Mouse (Mus musculus): ENCODE measurements around the gene Hirip3. TPM values are rescaled to one million over a fixed set of nuclear protein-coding genes. Genes with fewer than 3 reads are reported as not detected.

The Hirip3 gene
- polyA plus RNA-seq, 1 experiment from 2014 or later = 15.2 TPM

- WGBS = 29% methylated on average over 8 of the region's 8 CpGs
- Histone ChIP-seq H3K27ac (ENCODE audit: low read depth, low read length) (no peak overlapping the region), H3K27me3 (ENCODE audit: control insufficient read depth, insufficient read depth, low read length) (no peaks in the 10 kb centered on the region), H3K4me3 (ENCODE audit: low read depth, low read length) (no peak overlapping the region), H3K4me1 (ENCODE audit: control insufficient read depth, insufficient read depth, low read length) (peaks cover 23% of the 10 kb centered on the region), H3K36me3 (ENCODE audit: control insufficient read depth, insufficient read depth, low read length) (no peaks in the 10 kb centered on the region), H3K9ac (replicated peaks; ENCODE audit: low read depth, low read length) (0 out of 2 replicates have a peak overlapping the region, but pooled peaks have one; percentile 11), H3K4me2 (ENCODE audit: low read depth, low read length) (peak overlapping the region; percentile 71), H3K9me3 (ENCODE audit: control insufficient read depth, low read length) (no peaks in the 10 kb centered on the region)
- no peak for ATAC-seq (ENCODE audit: low read depth)
Observed at GRCm38 (mm10) chr7:126825403-126825802, 36.4 kb upstream of the Hirip3 start.

GRCm38 (mm10) chr7:126825952-126826351, 35.8 kb upstream of the Hirip3 start:
- Histone ChIP-seq H3K27ac (ENCODE audit: low read depth, low read length) (no peak overlapping the region), H3K27me3 (ENCODE audit: control insufficient read depth, insufficient read depth, low read length) (no peaks in the 10 kb centered on the region), H3K9me3 (ENCODE audit: control insufficient read depth, low read length) (no peaks in the 10 kb centered on the region), H3K4me3 (ENCODE audit: low read depth, low read length) (no peak overlapping the region), H3K9ac (replicated peaks; ENCODE audit: low read depth, low read length) (0 out of 2 replicates have a peak overlapping the region, but pooled peaks have one; percentile 11), H3K4me2 (ENCODE audit: low read depth, low read length) (no peak overlapping the region; the same call in 1 of the 2 replicates), H3K4me1 (ENCODE audit: control insufficient read depth, insufficient read depth, low read length) (peaks cover 23% of the 10 kb centered on the region), H3K36me3 (ENCODE audit: control insufficient read depth, insufficient read depth, low read length) (no peaks in the 10 kb centered on the region)
- no peak for ATAC-seq (ENCODE audit: low read depth)
- 73% methylated on average over 5 of the region's 5 CpGs for WGBS

GRCm38 (mm10) chr7:126831539-126831938, 30.2 kb upstream of the Hirip3 start, which contains the start of gene 4930451I11Rik:
TSS of gene 4930451I11Rik (minus strand) at chr7:126831639.
- no peaks in the 10 kb centered on the region for H3K36me3 ChIP-seq (ENCODE audit: control insufficient read depth, insufficient read depth, low read length)
- WGBS = 61% methylated on average over 5 of the region's 5 CpGs
- H3K4me1 ChIP-seq (ENCODE audit: control insufficient read depth, insufficient read depth, low read length) = no peaks in the 10 kb centered on the region
- H3K4me3 ChIP-seq (ENCODE audit: low read depth, low read length) = peak within 1 kb of the TSS; percentile 0; the same call in 1 of the 2 replicates
- H3K9me3 ChIP-seq (ENCODE audit: control insufficient read depth, low read length) = no peaks in the 10 kb centered on the region
- H3K4me2 ChIP-seq (ENCODE audit: low read depth, low read length) = peak within 1 kb of the TSS; percentile 41
- H3K27me3 ChIP-seq (ENCODE audit: control insufficient read depth, insufficient read depth, low read length) = no peaks in the 10 kb centered on the region
- no peak within 1 kb of the TSS for H3K9ac ChIP-seq (replicated peaks; ENCODE audit: low read depth, low read length)
- 0 out of 2 replicates have a peak, but pooled peaks have one; percentile 10 for ATAC-seq (ENCODE audit: low read depth)
- no peak within 1 kb of the TSS for H3K27ac ChIP-seq (ENCODE audit: low read depth, low read length)

- WGBS = 1% methylated on average over 21 of the region's 21 CpGs
- no peaks in the 10 kb centered on the region for H3K9me3 ChIP-seq (ENCODE audit: control insufficient read depth, low read length)
- H3K4me3 ChIP-seq (ENCODE audit: low read depth, low read length) = peak overlapping the region; percentile 0; the same call in 1 of the 2 replicates
- H3K4me2 ChIP-seq (ENCODE audit: low read depth, low read length) = peak overlapping the region; percentile 41
- no peaks in the 10 kb centered on the region for H3K4me1 ChIP-seq (ENCODE audit: control insufficient read depth, insufficient read depth, low read length)
- no peak overlapping the region for H3K27ac ChIP-seq (ENCODE audit: low read depth, low read length)
- no peak overlapping the region for H3K9ac ChIP-seq (replicated peaks; ENCODE audit: low read depth, low read length)
- ATAC-seq (ENCODE audit: low read depth) = peak; percentile 86
- H3K27me3 ChIP-seq (ENCODE audit: control insufficient read depth, insufficient read depth, low read length) = no peaks in the 10 kb centered on the region
- H3K36me3 ChIP-seq (ENCODE audit: control insufficient read depth, insufficient read depth, low read length) = no peaks in the 10 kb centered on the region
Observed at GRCm38 (mm10) chr7:126832036-126832598, 29.7 kb upstream of the Hirip3 start.

- WGBS = 95% methylated on average over 1 of the region's 1 CpGs
- no peaks in the 10 kb centered on the region for H3K4me1 ChIP-seq (ENCODE audit: control insufficient read depth, insufficient read depth, low read length)
- H3K4me3 ChIP-seq (ENCODE audit: low read depth, low read length) = no peak overlapping the region
- no peak overlapping the region for H3K4me2 ChIP-seq (ENCODE audit: low read depth, low read length)
- no peaks in the 10 kb centered on the region for H3K36me3 ChIP-seq (ENCODE audit: control insufficient read depth, insufficient read depth, low read length)
- H3K9me3 ChIP-seq (ENCODE audit: control insufficient read depth, low read length) = no peaks in the 10 kb centered on the region
- H3K9ac ChIP-seq (replicated peaks; ENCODE audit: low read depth, low read length) = no peak overlapping the region
- ATAC-seq (ENCODE audit: low read depth) = no peak
- H3K27me3 ChIP-seq (ENCODE audit: control insufficient read depth, insufficient read depth, low read length) = no peaks in the 10 kb centered on the region
- H3K27ac ChIP-seq (ENCODE audit: low read depth, low read length) = no peak overlapping the region
Observed at GRCm38 (mm10) chr7:126833294-126833693, 28.5 kb upstream of the Hirip3 start.

GRCm38 (mm10) chr7:126843276-126843675, 18.5 kb upstream of the Hirip3 start:
- ATAC-seq (ENCODE audit: low read depth) = no peak
- Histone ChIP-seq H3K4me3 (ENCODE audit: low read depth, low read length) (no peak overlapping the region), H3K27ac (ENCODE audit: low read depth, low read length) (no peak overlapping the region), H3K9me3 (ENCODE audit: control insufficient read depth, low read length) (no peaks in the 10 kb centered on the region), H3K4me2 (ENCODE audit: low read depth, low read length) (no peak overlapping the region), H3K36me3 (ENCODE audit: control insufficient read depth, insufficient read depth, low read length) (no peaks in the 10 kb centered on the region), H3K9ac (replicated peaks; ENCODE audit: low read depth, low read length) (no peak overlapping the region), H3K4me1 (ENCODE audit: control insufficient read depth, insufficient read depth, low read length) (peaks cover under 1% of the 10 kb centered on the region; the same call in 1 of the 2 replicates), H3K27me3 (ENCODE audit: control insufficient read depth, insufficient read depth, low read length) (0 out of 2 replicates have a peak, but pooled peaks cover 2% of the 10 kb centered on the region)
- 81% methylated on average over 9 of the region's 9 CpGs for WGBS

- Histone ChIP-seq H3K27me3 (ENCODE audit: control insufficient read depth, insufficient read depth, low read length) (peaks cover 9% of the 10 kb centered on the region), H3K9ac (replicated peaks; ENCODE audit: low read depth, low read length) (no peak overlapping the region), H3K36me3 (ENCODE audit: control insufficient read depth, insufficient read depth, low read length) (no peaks in the 10 kb centered on the region), H3K4me3 (ENCODE audit: low read depth, low read length) (no peak overlapping the region), H3K4me1 (ENCODE audit: control insufficient read depth, insufficient read depth, low read length) (peaks cover 8% of the 10 kb centered on the region; the same call in 1 of the 2 replicates), H3K27ac (ENCODE audit: low read depth, low read length) (no peak overlapping the region), H3K9me3 (ENCODE audit: control insufficient read depth, low read length) (no peaks in the 10 kb centered on the region), H3K4me2 (ENCODE audit: low read depth, low read length) (no peak overlapping the region)
- no peak for ATAC-seq (ENCODE audit: low read depth)
- 25% methylated on average over 2 of the region's 2 CpGs for WGBS
Observed at GRCm38 (mm10) chr7:126845516-126845915, 16.3 kb upstream of the Hirip3 start.

GRCm38 (mm10) chr7:126847116-126847420, 14.7 kb upstream of the Hirip3 start, which contains the start of gene Doc2a:
TSS of gene Doc2a (plus strand) at chr7:126847416.
- Histone ChIP-seq H3K4me3 (ENCODE audit: low read depth, low read length) (peak within 1 kb of the TSS; percentile 52), H3K9ac (replicated peaks; ENCODE audit: low read depth, low read length) (peak within 1 kb of the TSS; percentile 72), H3K27ac (ENCODE audit: low read depth, low read length) (no peak within 1 kb of the TSS), H3K4me2 (ENCODE audit: low read depth, low read length) (peak within 1 kb of the TSS; percentile 99), H3K36me3 (ENCODE audit: control insufficient read depth, insufficient read depth, low read length) (peaks cover 4% of the 10 kb centered on the region; the same call in 1 of the 2 replicates), H3K27me3 (ENCODE audit: control insufficient read depth, insufficient read depth, low read length) (peaks cover 9% of the 10 kb centered on the region), H3K4me1 (ENCODE audit: control insufficient read depth, insufficient read depth, low read length) (peaks cover 8% of the 10 kb centered on the region; the same call in 1 of the 2 replicates), H3K9me3 (ENCODE audit: control insufficient read depth, low read length) (no peaks in the 10 kb centered on the region)
- 24% methylated on average over 4 of the region's 4 CpGs for WGBS
- ATAC-seq (ENCODE audit: low read depth) = no peak

All from neural tube, embryonic 14.5 days (tissue).